Mouse (Mus musculus) layer of hippocampus, postnatal 25 days (tissue): ENCODE measurements around the gene Smad1. TPM values are rescaled to one million over a fixed set of nuclear protein-coding genes. Genes with fewer than 3 reads are reported as not detected.
A peak's percentile ranks its signal among the peaks of the same experiment; 100 is the strongest.

Experiments used
- DNase-seq, 2 experiments: peaks; one replicate each; pipeline ENCODE4 v3.0.0; 2022; ENCODE audit warnings: mixed read lengths in 2 of 2, low spot score in 1 of 2; ENCODE audit errors: extremely low spot score in 1 of 2
- total RNA-seq, 2 experiments: library from RNA; stranded (reverse); gene quantifications; 2 replicates each; pipeline ENCODE4 v1.2.3; 2021

Smad1 gene
- total RNA-seq, 2 experiments from 2014 or later: 23.9 to 24.4 TPM

DNA sequence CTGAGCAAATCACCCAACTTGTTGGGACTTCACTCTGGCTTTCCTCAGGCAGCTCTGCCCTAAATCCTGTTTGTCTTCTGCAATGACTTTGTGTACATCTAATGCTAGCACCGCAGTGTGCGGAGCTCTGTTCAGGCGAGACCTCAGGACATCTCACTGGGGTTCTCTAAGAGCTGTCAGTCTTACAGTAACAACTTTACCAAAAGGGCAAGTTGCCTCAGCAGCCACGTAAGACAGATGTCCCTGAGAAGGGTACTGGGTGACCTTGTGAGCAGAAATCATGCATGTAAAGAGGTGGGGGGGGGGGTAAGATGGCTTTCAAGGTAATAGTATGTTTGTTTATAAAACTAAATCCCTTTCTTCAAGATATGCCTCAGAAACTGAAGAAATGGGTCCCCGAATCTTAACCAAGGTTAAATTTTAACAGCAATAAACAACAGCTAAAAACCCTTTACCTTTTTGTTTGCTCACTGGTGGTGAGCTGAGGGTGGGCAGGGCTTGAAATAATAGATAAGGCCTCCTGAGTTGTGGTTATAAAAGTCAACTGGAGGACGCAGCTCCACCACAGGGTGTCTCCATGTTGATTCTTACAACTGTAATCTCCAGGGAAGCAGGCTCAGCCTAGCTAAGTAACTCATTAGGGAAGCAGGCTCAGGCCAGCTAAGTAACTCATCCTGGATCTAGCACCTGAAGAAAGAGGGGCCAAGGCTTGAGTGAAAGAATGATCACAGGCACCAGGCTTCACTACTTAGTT is 38.4 kb downstream of the Smad1 start:
- no peak for DNase-seq

DNA sequence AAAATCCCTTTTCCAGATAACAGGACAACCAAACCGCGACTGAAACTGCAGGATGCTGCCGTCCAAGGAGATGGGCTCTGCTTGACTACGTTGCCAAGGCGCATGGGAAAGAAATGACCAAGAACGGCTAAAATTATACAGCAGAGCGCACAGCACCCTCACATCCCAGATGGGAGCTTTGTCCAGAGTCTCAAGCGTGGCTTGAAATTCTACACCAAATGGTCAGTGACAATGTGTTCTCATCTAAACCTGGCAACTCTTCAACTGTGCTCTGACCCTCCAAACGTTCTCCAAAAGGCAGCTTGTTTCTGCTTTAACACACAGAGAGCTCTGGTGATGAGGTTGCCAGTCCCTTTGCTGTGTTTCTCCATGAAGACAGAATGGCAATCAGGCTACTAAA is 39.0 kb downstream of the Smad1 start:
- no peak for DNase-seq

DNA sequence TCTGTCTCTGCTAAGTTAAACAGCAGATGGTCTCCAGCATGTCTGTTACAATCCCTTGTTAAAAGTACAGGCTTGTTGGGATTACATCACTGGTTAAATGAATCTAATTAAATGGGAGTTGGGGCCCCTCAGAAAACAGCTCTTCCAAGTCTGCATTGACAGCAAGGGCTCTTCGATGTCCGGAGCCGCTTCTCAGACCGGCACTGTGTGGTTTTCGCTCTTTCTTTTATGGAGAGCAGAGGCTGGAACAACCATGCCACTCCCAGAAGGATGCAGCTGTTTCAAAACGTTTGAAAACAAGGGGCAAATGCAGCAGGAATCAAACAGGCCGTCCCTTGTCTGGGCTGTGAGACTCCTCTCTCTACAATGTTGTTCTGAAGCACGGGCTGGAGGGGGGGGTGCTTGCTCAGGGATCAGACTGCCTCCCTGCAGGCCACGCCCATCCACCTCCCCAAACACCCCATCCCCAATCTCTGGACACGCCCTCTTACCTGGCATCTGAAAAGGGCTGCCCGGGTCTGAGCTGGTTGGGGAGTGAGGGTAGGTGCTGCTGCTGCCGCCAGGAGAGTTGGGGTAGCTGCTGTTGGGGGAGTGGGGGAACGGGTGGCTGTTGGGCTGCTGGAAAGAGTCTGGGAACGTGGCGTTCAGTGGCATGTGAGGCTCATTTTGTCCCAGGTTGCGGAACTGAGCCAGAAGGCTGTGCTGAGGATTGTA is 43.4 kb downstream of the Smad1 start:
- no peak for DNase-seq

DNA sequence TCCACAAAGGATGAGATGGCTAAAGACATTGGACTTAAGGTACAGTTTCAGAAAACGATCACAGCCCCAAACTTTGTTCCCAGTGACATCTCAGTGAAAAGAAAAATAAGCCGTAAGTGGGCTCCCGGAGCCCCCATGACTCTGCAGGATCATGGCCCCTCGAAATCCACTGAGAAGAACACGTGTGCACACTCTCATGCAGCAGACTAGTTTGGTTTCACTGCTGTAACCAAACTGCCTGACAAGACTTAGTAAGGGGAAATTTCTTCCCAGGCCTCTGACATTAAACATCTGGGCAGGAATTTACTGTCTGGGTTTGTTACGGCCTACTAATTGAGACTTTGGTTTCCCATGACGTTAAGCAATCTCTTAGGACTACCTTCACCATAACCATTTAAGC is 45.3 kb downstream of the Smad1 start:
- no peak for DNase-seq

DNA sequence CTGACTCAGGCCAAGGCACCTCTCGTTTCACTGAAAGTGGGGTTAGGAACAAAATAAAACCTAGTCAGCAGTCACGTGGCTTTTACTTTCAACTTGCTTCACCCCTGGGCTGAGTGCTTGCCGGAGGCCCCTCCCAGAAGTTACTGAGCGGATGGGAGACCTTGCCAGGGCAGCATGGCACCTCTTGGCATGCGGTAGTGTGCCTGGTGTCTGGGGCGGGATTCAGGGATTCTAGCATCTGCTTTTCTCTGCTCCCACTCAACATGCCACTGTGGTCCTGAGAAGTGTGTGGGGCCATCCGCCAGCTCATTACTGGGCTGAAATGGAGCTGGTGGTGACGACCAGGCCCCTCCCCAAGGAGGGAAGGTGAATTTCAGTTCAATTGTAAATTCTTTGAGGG is 47.4 kb downstream of the Smad1 start:
- DNase-seq: no peak

DNA sequence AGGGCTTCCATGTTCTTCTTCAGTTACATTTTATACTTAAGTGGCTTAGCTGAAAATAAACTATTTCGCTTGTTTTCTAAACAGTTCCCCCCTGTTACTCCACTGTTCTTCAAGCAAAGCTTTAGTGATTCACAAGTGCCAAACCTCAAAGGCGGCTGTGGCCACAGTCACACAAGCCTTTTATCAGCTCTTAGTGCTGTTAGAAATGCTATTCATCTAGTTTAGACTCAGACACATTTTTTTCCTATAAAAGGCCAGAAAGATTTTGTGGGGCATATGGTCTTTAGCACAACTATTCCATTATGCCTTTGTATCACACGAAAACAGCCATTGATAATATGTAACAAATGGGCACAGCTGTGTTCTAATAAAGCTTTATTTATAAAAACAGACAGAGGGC is 48.5 kb downstream of the Smad1 start:
- no peak for DNase-seq

DNA sequence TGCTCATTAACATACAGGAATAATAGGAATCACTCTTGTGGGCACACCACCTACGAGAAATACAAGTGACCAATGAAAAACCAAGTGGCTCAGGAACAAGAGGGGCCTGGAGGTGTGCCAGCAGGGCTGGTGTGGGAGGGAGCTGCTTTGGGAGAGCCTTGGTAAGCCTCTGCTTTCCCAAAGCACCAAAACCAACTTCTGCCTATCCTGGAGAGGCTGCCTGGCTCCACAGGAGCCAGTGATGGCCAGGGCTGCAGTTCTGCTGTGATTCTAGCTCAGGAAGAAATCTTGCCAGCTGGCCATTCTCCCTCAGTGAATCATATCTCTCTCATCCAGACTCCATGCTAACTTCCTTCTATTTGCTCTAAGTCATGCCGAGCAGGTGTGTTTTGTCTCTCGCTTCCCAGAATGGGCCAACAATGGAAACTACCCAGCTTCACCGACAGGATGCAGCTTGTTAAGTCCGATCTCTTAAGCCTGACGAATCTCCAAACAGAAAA is 49.2 kb downstream of the Smad1 start:
- peak; percentile 32 to 47 for DNase-seq

DNA sequence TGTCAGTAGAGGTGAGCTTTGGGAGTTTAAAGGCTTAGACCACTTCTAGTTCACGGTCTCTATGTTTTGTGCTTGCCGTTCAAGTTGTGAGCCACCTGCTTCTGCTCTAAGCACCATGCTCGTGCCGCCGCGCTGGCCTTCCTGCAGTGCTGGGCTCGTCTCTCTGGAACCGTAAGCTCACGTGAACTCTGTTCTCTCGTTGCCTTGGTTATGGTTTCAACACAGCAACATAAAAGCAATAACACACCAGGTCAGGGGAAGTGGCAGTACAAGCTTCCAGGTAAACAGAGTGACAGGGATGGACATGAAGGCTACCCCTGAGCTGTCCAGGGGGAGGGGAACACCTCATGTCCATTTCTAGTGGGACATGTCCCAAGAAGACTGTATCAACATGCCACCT is 52.9 kb downstream of the Smad1 start:
- DNase-seq: no peak

DNA sequence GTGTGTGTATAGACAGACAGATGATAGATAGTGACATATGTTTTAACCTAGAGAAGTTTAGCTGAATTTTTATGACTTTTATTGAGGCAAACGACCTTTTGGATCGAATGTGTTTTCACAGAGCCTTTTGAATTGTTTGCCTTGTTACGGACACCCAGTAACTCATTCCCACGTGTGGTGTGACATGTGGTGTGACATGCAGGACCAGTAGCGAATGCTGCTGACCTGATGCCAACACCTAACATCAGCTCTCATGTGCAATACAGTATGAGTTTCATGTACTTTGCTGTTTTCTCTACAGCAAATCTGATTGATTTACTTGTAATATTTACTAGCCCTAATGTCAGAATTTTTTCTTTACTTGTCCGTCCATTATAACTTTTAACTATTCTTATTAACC is 53.5 kb downstream of the Smad1 start:
- DNase-seq: no peak

DNA sequence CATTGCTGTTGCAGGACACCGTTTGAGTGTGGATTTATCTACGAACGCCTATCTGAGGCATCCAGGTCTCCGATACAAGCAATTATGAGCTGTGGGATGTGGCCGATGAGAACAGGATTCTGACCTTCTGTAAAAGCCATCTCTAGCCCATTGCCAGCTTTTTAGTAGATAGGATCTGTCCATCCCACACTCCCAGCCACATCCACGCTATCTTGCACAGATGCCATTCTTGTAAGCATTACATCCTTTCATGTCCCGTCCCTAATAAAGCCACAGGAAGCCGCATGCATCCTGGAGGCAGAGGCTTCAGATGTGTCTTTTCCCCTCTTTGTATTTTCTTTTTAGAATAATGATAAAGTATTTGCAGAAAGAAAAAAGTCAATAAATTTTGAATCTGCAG is 58.1 kb downstream of the Smad1 start:
- no peak for DNase-seq

DNA sequence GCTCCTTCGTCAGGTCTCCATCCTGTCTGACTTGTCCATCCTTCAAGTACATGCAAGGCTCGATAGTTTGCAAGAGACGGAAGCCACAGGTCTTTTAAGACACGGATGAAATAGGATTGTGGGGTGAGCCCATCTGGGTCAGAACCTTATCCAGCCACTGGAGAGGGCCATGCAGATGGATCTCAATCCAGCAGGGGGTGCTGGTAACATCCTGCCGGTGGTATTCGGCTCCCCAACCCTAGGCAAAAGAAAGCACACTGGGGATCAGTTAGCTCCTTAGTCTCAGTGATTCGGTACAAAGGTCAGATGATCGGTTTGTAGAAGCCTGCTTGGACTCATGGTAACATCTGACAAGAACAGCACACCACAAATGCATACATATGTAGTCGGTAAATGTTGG is 59.8 kb downstream of the Smad1 start:
- peak in 1 of 2 experiments; percentile 36 for DNase-seq

DNA sequence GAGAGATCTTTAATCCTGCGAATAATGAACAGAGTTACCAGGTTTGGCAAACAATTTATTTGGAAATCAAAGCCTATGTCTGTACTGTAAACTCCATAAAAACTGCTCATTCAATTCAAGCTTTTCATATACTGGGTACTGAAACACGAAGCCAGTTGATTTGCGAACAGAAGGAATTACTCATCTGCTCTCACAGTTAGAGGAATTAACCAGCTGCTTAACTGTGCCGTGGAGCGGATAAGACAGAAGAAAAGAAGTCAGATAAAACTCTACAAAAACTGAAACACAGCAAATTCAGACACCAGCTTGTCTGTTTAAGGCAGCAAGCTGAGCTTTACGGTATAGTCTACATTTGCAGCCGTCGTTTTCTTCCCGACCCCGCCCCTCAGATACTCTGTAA is 60.7 kb downstream of the Smad1 start:
- no peak for DNase-seq

DNA sequence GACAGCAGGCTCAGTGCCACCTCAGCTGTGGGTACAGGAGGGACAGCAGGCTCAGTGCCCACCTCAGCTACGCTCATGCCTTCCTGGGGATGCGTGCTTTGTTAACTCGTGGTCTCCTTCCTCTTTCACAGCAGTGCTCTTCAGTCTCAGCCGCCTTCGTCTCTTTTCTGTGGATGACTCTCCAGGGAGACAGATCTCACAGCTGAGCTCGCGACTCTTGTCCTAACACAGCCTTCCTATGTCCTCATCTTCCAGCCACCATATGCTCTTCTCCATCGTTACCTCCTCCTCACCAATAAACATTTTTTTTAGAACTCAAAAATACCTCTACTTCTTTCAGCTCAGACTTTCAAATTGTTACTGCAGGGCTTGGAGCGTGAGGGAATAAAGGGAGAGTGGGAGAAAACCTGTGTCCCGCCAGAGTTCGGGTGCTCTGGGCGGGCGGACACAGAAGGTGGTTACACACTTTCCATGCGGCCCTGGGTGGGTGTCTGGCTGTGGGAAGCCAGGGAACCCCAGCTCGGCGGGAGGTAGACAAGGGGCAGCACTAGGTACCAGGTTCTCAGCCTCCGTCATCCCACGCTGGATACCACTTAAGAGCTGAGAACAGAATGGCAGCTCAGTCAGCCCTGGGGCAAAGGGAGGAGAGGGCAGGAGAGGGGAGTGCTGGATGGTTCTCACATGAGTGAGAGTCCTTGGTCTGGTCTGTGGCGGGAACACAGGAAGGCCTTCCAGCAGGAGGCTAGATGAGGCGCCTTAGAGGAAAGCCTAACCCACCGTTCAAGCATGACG is 67.0 kb downstream of the Smad1 start:
- DNase-seq: no peak

DNA sequence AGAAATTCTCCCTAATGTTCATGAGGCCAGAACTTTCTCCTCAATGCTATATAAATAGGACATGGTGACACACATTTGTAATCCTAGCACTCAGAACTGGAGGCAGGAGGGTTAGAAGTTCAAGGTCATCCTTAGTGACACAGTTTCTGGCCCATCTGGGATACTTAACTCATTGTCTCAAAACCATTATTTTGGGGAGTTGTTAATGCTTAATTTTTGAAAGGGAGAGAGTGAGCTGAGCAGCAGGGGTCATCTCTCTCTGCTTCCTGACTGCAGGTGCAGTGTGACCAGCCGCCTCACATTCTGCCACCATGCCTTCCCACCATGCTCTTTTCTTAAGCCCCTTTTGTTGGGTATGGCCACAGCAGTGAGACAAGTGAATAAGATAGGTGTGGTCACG is 67.7 kb downstream of the Smad1 start:
- DNase-seq: no peak

DNA sequence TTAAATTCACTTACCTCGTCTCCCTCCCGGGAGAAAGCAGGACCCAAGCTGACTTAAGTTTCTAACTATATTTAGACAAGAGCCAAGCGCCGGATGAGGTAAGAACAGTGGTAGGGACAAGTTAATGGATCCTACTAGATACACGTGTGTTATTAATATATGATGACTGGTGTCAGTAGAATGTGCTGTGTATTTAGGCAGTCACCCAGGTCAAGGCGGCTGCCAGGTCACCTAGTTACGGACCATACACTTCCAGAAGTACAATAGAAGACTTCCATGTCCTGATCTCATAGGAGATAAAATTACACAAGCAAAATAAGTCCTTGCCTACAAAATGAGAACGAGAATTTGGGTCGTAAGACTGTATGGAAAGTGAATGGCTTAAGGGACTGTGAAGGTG is 68.3 kb downstream of the Smad1 start:
- DNase-seq: no peak

DNA sequence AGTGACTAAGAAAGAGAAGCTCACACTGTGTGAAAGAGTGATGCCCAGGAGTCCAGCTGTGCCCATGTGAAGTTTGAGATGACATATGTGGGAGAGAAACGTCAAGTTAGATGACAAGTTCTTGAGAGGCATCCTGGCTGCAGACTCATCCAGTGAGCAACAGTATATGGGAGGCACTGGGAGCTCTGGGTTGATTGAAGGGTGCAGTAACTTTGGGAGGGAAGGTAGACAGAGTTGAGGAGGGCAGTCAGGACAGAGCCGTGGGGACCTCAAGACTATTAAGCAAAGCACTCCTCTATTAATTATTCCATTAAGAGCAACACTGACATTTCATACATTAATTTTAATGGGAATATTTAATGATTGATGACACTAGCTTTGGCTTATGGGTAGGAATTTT is 69.6 kb downstream of the Smad1 start:
- no peak for DNase-seq

DNA sequence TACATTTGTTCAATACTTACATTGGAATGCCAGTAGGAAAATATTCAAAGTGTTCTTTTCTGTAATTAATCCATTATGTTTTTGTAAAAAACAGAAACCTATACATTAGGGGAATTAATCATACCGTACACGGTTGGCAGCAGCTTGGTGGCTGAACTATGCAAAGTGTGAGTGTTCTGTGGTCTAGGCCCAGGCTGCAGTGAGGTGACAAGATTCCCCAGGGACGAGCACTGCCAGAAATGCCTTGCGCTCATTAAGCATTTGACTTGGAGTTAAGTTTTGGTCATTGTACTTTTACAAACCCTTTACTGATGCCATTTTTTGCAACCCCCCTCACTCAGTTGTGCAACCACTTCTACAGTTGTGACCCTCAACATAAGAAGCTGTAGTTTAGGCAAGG is 70.1 kb downstream of the Smad1 start:
- DNase-seq: no peak

DNA sequence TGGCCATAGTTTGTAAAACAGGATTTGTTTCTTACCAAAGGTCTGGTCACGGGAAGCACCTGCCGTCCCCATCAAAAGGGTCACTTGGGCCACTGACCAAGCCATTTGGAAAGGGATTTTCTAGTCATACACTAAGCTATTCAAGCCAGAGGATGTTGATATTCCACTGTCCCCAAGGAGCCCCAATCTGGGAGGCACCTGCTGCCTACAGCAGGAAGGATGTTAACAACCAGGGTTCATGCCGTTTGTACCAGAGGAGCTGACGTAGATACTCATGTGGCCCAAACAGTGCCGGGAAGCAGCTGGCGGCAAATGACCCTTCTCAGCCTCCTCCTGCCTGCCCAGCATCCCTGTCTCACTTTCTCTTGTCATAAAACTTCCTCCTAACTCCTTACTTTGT is 73.8 kb downstream of the Smad1 start:
- no peak for DNase-seq

DNA sequence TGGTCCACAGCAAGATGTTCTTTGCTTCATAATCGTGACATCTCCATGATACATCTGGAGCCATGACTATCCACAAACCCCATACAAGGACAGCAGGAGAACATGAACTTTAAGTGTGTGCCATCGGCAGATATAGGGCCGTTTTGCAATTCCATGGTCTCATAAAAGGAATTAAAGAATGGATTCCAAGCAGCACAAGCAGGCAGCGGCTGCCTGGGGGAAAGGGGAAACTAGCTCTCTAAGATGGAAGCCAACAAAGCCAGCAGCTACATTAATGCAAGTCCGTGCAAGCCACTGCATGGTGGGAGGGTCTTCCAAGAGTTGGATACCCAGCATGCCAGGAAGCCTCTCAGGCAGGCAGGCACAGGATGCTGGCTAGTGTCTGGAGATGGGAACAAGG is 74.4 kb downstream of the Smad1 start:
- DNase-seq: no peak

DNA sequence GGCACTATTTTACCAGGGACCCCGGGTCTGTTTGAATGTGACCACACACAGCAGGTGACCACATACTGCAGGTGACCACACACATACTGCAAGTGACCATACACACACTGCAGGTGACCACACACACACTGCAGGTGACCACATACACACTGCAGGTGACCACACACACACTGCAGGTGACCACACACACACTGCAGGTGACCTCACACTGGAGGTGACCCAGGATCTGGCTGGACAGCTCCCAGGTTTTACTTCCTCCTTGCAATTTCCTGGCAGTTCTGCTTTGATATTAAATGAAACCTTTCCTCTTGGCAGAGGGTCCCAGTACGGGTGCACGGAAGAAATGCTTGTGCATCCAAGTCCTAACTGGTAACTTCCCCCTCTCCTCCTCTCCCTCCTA is 75.3 kb downstream of the Smad1 start:
- no peak for DNase-seq

DNA sequence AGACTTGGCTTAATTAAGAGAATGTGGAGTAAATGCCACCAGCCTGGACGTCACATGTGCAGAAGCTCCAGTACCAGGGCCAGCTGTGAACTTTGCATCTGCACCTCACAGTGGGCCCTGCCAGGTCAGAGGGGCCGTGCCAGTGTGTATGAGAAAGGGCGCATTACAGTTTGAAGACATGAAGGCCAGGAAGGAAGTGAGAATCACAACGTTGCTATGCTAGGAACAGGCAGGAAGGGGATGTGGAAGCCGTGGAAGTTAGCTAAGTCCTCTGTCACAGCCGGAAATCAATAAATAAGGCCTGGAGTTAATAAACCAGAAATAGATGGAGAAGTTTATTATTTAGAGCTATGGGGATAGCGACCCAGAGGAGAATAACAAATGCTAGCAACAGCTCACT is 76.2 kb downstream of the Smad1 start:
- no peak for DNase-seq
